Mouse (Mus musculus) bone marrow macrophage, adult 2 months (primary cell): ENCODE results near the gene B3gnt7.

Experiments used
- CTCF ChIP-seq: IDR thresholded peaks from 2 replicates; pipeline ENCODE4 v1.5.1; 2012; ENCODE audit warnings: low read depth, mild to moderate bottlenecking, low read length, moderate library complexity
- POLR2A ChIP-seq: IDR thresholded peaks from 2 replicates; pipeline ENCODE4 v1.6.1; 2012; ENCODE audit warnings: mild to moderate bottlenecking, low read depth, low read length, borderline replicate concordance

GRCm38 (mm10) chr1:86265060-86265459 lies 37.6 kb upstream of the B3gnt7 start:
- TF ChIP-seq CTCF (no peak), POLR2A (no peak)
